Mouse (Mus musculus) midbrain, postnatal 0 days (tissue): ENCODE measurements around the gene Hdhd5. TPM values are rescaled to one million over a fixed set of nuclear protein-coding genes. Genes with fewer than 3 reads are reported as not detected.
A peak's percentile ranks its signal among the peaks of the same experiment; 100 is the strongest.

Experiments used
- ATAC-seq: fragments of 200-750 bp; cut with Nextera tagmentation; 2 replicates; pipeline ENCODE4 v1.8.0; 2017; ENCODE audit warnings: moderate number of reproducible peaks, mild to moderate bottlenecking, moderate TSS enrichment, moderate library complexity; ENCODE audit not compliant: low FRiP score
- DNase-seq: peaks from one replicate; pipeline ENCODE4 v3.0.0-alpha.2; 2015; ENCODE audit warnings: low spot score
- H3K27ac ChIP-seq: fragments of 300-500 bp; sonication (generic); 2 replicates; pipeline ENCODE4 v1.5.1; 2014; ENCODE audit warnings: low read depth, mild to moderate bottlenecking, low read length, mixed read lengths
- H3K27me3 ChIP-seq: fragments of 300-500 bp; sonication (generic); 2 replicates; pipeline ENCODE4 v1.6.1; 2014; ENCODE audit warnings: low read length, control low read depth, mixed read lengths; ENCODE audit not compliant: insufficient read depth
- H3K36me3 ChIP-seq: fragments of 300-500 bp; sonication (generic); 2 replicates; pipeline ENCODE4 v1.6.1; 2014; ENCODE audit warnings: low read length, control low read depth, mixed read lengths; ENCODE audit not compliant: insufficient read depth
- H3K4me1 ChIP-seq: fragments of 300-500 bp; sonication (generic); 2 replicates; pipeline ENCODE4 v1.6.1; 2014; ENCODE audit warnings: mild to moderate bottlenecking, control low read depth, antibody characterized with exemption, low read length, mixed read lengths; ENCODE audit not compliant: insufficient read depth
- H3K4me2 ChIP-seq: fragments of 300-500 bp; sonication (generic); 2 replicates; pipeline ENCODE4 v1.6.1; 2014; ENCODE audit warnings: low read depth, mild to moderate bottlenecking, low read length, mixed read lengths; ENCODE audit not compliant: poor library complexity, severe bottlenecking
- H3K4me3 ChIP-seq: fragments of 300-500 bp; sonication (generic); 2 replicates; pipeline ENCODE4 v1.5.1; 2014; ENCODE audit warnings: low read depth, mild to moderate bottlenecking, low read length, moderate library complexity
- H3K9ac ChIP-seq: fragments of 300-500 bp; sonication (generic); replicated peaks from 2 replicates; pipeline ENCODE4 v1.6.1; 2014; ENCODE audit warnings: mild to moderate bottlenecking, low read length, moderate library complexity, mixed read lengths; ENCODE audit not compliant: poor library complexity, severe bottlenecking
- H3K9me3 ChIP-seq: fragments of 300-500 bp; sonication (generic); 2 replicates; pipeline ENCODE4 v1.6.1; 2016; ENCODE audit warnings: low read length, control low read depth
- CTCF ChIP-seq: IDR thresholded peaks from 2 replicates; pipeline ENCODE4 v1.5.1; 2016; ENCODE audit warnings: antibody characterized with exemption, mild to moderate bottlenecking
- WGBS: fragments of 180-500 bp; shearing (Covaris S2); extraction: QIAGEN DNeasy Blood & Tissue Kit; methylation state at CpG from one replicate; pipeline ENCODE4 v1.1.7; 2014; 5-methylcytosine and 5-hydroxymethylcytosine counted together
- polyA plus RNA-seq: library from polyadenylated mRNA; unstranded; fragments of >200 nt; fragmentation: Nextera tagmentation; extraction: Ambion mirVana; gene quantifications from 2 replicates; pipeline ENCODE4 v1.2.1, GENCODE M21; 2015
- total RNA-seq: library from RNA; depleted of rRNA; stranded (reverse); fragments of >200 nt; gene quantifications from 2 replicates; pipeline ENCODE4 v1.2.3, GENCODE M21; 2014; rRNA removed

The Hdhd5 gene
- total RNA-seq (35.2 and 39.3 TPM in 2 replicates), polyA plus RNA-seq (14.0 and 16.6 TPM in 2 replicates)

DNA sequence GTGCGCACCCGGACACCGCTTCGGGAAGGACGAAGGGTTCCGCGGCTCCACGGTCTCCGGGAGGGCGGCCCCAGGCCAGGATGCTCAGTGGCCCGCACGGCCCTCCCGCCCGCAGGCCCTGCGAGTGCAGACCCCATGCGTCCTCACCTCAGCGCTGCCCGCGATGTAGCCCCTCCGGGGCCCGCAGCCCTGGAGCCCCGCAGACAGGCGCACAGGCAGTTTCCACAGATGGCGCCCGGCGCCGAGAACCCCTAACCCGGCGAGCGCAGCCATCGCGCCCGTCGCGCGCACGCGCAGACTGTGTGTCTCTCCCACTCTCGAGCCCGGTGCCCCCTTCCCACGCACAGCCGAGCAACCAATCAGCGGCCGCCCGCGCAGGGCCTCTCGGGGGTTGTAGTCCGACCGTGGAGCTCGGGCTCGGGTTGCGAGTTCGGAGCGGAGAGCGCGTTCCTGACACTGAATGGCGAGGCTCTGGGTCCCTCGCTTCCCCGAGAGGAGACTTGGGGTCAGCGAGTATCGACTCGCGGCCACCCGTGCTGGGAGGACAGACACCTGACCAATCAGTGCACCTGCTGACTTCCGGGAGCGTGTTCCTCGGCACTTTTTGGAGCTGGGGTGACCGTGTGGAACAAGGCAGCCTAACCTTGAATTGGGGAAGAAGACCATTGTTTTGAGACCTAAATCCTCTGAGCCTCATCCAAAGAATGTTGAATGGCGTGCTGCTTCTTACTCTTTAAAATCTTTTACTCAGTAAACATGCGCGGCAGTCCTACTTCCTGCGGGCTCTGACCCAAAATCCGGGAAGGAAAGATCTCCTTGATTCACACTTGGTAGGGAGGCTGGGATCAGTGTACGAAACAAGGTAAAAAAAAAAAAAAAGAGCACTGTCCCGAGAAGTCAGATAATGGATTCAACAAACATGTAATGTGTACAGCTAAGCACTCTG, at the start of gene Hdhd5:
Hdhd5 (minus strand) TSS at position 300 of the 946 bp plus-strand sequence.
- Histone ChIP-seq H3K27ac (peak within 1 kb of the TSS; percentile 67), H3K4me1 (peaks cover 8% of the 10 kb centered on the region), H3K36me3 (no peaks in the 10 kb centered on the region), H3K27me3 (no peaks in the 10 kb centered on the region), H3K9me3 (no peaks in the 10 kb centered on the region), H3K4me2 (peak within 1 kb of the TSS; percentile 65), H3K4me3 (peak within 1 kb of the TSS; percentile 89), H3K9ac (peak within 1 kb of the TSS; percentile 90)
- 0 out of 2 replicates have a peak, but pooled peaks have one; percentile 3 for TF ChIP-seq CTCF
- DNase-seq (peak; percentile 96), ATAC-seq (peak; percentile 99)
- under 1% methylated on average over 75 of the region's 75 CpGs for WGBS

- no peaks in the 10 kb centered on the region for H3K27me3 ChIP-seq
- TF ChIP-seq CTCF = no peak
- H3K4me1 ChIP-seq = peaks cover 14% of the 10 kb centered on the region
- H3K9ac ChIP-seq = no peak overlapping the region
- ATAC-seq (peak; percentile 5; the same call in 1 of the 2 replicates), DNase-seq (peak; percentile 74)
- H3K9me3 ChIP-seq = no peaks in the 10 kb centered on the region
- H3K36me3 ChIP-seq = no peaks in the 10 kb centered on the region
- peak overlapping the region; percentile 87 for H3K4me2 ChIP-seq
- peak overlapping the region; percentile 35 for H3K4me3 ChIP-seq
- no peak overlapping the region for H3K27ac ChIP-seq
- 0% methylated on average over 1 of the region's 1 CpGs for WGBS
These were observed 49.5 kb upstream of the Hdhd5 start for GRCm38 (mm10) chr6:120580713-120581015.

DNA sequence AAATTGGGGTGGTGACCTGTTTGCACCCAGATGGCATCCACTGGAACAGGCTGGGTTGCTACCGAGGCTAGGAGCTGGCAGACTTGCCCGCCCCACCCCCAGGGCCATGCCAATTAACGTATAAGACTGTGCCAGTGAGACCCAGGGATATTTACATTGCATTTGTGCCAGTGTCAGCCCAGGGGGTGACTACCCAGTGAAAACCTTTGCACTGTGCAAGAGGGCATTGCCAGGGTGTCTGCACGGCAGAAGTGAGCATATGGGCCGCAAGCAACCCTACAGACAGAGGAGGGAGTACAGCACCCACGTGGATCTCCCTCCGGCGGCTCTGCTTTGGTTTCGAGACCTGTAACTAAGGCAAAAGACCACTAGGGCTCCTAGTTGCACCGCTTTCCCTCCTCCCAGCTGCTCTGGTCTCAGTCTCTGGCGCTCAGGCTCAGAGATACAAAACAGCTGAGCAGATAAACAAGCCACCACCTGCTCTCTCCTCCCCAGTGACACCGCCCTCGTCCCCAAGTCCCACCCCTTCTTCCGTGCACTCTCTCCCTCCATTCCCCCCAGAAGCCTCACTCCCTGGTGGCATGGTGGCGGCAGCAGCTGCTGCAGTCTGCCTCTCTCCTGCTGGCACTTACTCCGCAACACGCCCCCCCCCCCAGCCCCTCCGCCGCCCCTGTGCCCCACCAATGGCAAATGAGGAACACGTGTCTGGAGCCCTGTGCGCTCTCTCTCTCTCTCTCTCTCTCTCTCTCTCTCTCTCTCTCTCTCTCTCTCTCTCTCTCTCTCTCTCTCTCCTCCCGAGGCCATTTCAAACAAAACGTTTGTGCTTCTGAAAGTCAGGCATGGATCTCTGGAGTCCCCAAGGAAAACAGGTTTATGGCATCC, 49.0 kb upstream of the Hdhd5 start:
- Histone ChIP-seq H3K36me3 (no peaks in the 10 kb centered on the region), H3K27me3 (no peaks in the 10 kb centered on the region), H3K4me3 (peak overlapping the region; percentile 35), H3K9me3 (no peaks in the 10 kb centered on the region), H3K27ac (no peak overlapping the region), H3K9ac (peak overlapping the region; percentile 46), H3K4me1 (peaks cover 14% of the 10 kb centered on the region), H3K4me2 (peak overlapping the region; percentile 87)
- peak; percentile 90 for DNase-seq
- ATAC-seq = peak; percentile 90
- WGBS = under 1% methylated on average over 20 of the region's 23 CpGs
- peak; percentile 65 for TF ChIP-seq CTCF

GRCm38 (mm10) chr6:120579110-120579830, 48.2 kb upstream of the Hdhd5 start:
- peak; percentile 58 for DNase-seq
- Histone ChIP-seq H3K4me1 (peaks cover 14% of the 10 kb centered on the region), H3K4me2 (peak overlapping the region; percentile 87), H3K4me3 (peak overlapping the region; percentile 35), H3K27me3 (no peaks in the 10 kb centered on the region), H3K9me3 (no peaks in the 10 kb centered on the region), H3K36me3 (no peaks in the 10 kb centered on the region), H3K9ac (peak overlapping the region; percentile 54), H3K27ac (no peak overlapping the region)
- peak; percentile 21; the same call in 1 of the 2 replicates for ATAC-seq
- TF ChIP-seq CTCF = no peak
- 3% methylated on average over 21 of the region's 21 CpGs for WGBS

- no peak for TF ChIP-seq CTCF
These were observed 47.4 kb upstream of the Hdhd5 start for GRCm38 (mm10) chr6:120578471-120578870.

More at GRCm38 (mm10) chr6:120578471-120578870, 47.4 kb upstream of the Hdhd5 start:
- H3K9me3 ChIP-seq = no peaks in the 10 kb centered on the region
- ATAC-seq = no peak
- 52% methylated on average over 5 of the region's 5 CpGs for WGBS
- H3K4me2 ChIP-seq = no peak overlapping the region
- H3K9ac ChIP-seq = no peak overlapping the region
- no peak for DNase-seq
- H3K27me3 ChIP-seq = no peaks in the 10 kb centered on the region
- no peak overlapping the region for H3K27ac ChIP-seq
- H3K36me3 ChIP-seq = no peaks in the 10 kb centered on the region
- H3K4me1 ChIP-seq = peaks cover 14% of the 10 kb centered on the region
- no peak overlapping the region for H3K4me3 ChIP-seq
